Mouse (Mus musculus) liver, embryonic 16.5 days (tissue): ENCODE results near the gene Adamts2. TPM values are rescaled to one million over a fixed set of nuclear protein-coding genes. Genes with fewer than 3 reads are reported as not detected.

ENCODE experiments used
- ATAC-seq: fragments of 200-750 bp; cut with Nextera tagmentation; 2 replicates; pipeline ENCODE4 v1.8.0; 2017; ENCODE audit warnings: low read depth, mild to moderate bottlenecking, moderate number of reproducible peaks, moderate library complexity
- H3K27ac ChIP-seq: fragments of 300-500 bp; sonication (generic); 2 replicates; pipeline ENCODE4 v1.5.1; 2014; ENCODE audit warnings: mild to moderate bottlenecking, low read length
- H3K27me3 ChIP-seq: fragments of 300-500 bp; sonication (generic); 2 replicates; pipeline ENCODE4 v1.6.1; 2014; ENCODE audit warnings: low read depth, low read length, mixed read lengths; ENCODE audit not compliant: control insufficient read depth, insufficient read depth
- H3K36me3 ChIP-seq: fragments of 300-500 bp; sonication (generic); 2 replicates; pipeline ENCODE4 v1.6.1; 2014; ENCODE audit warnings: mild to moderate bottlenecking; ENCODE audit not compliant: control insufficient read depth, insufficient read depth
- H3K4me1 ChIP-seq: fragments of 300-500 bp; sonication (generic); 2 replicates; pipeline ENCODE4 v1.6.1; 2014; ENCODE audit warnings: low read depth, low read length, mixed read lengths; ENCODE audit not compliant: control insufficient read depth
- H3K4me2 ChIP-seq: fragments of 300-500 bp; sonication (generic); 2 replicates; pipeline ENCODE4 v1.6.1; 2014; ENCODE audit warnings: low read depth, low read length, mixed read lengths
- H3K4me3 ChIP-seq: fragments of 300-500 bp; sonication (generic); 2 replicates; pipeline ENCODE4 v1.5.1; 2014; ENCODE audit warnings: low read depth, mild to moderate bottlenecking, low read length
- H3K9ac ChIP-seq: fragments of 300-500 bp; sonication (generic); 2 replicates; pipeline ENCODE4 v1.6.1; 2014; ENCODE audit warnings: low read depth, low read length
- H3K9me3 ChIP-seq: fragments of 300-500 bp; sonication (generic); replicated peaks from 2 replicates; pipeline ENCODE4 v1.6.1; 2016; ENCODE audit warnings: low read length; ENCODE audit not compliant: control insufficient read depth
- WGBS: fragments of 180-500 bp; shearing (Covaris S2); extraction: QIAGEN DNeasy Blood & Tissue Kit; methylation state at CpG from one replicate; pipeline ENCODE4 v1.1.7; 2014; ENCODE audit not compliant: insufficient replicate concordance; 5-methylcytosine and 5-hydroxymethylcytosine counted together
- polyA plus RNA-seq: library from polyadenylated mRNA; unstranded; fragments of >200 nt; fragmentation: Nextera tagmentation; extraction: Ambion mirVana; gene quantifications from 2 replicates; pipeline ENCODE4 v1.2.1, GENCODE M21; 2015

Gene Adamts2
- polyA plus RNA-seq, 1 experiment from 2014 or later: 1.6 TPM

GRCm38 (mm10) chr11:50744971-50745370 lies 143.1 kb downstream of the Adamts2 start:
- Histone ChIP-seq H3K4me3 (no peak overlapping the region), H3K27me3 (no peaks in the 10 kb centered on the region), H3K9me3 (no peaks in the 10 kb centered on the region), H3K4me2 (no peak overlapping the region), H3K9ac (no peak overlapping the region), H3K4me1 (no peaks in the 10 kb centered on the region), H3K36me3 (no peaks in the 10 kb centered on the region), H3K27ac (no peak overlapping the region)
- WGBS: 50% methylated on average over 6 of the region's 6 CpGs
- ATAC-seq: no peak

DNA sequence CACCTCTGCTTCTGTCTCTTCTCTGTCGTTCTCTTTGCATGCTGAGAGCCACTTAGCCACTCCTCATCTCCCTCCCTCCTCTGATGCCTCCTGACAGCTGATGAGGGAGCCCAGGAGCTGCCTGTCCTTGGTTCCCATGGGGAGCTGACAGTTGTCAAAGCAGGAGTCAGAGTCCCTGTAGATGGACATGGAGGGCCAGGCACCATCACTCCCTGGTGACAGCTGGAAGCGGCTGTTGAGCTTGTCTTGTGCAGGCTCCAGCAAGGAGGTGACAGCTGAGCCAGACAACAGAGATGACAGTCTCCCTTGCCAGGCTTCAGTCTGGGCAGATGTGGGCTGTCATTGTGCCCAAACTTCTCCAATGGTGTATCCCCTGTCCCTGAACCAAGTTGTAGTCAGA lies 144.6 kb downstream of the Adamts2 start:
- Histone ChIP-seq H3K9ac (no peak overlapping the region), H3K27ac (no peak overlapping the region), H3K9me3 (no peaks in the 10 kb centered on the region), H3K4me2 (no peak overlapping the region), H3K4me1 (no peaks in the 10 kb centered on the region), H3K36me3 (no peaks in the 10 kb centered on the region), H3K4me3 (no peak overlapping the region), H3K27me3 (no peaks in the 10 kb centered on the region)
- WGBS: 32% methylated on average over 2 of the region's 2 CpGs
- no peak for ATAC-seq

GRCm38 (mm10) chr11:50750983-50751585 lies 149.2 kb downstream of the Adamts2 start:
- no peak overlapping the region for H3K4me3 ChIP-seq
- H3K4me2 ChIP-seq: no peak overlapping the region
- H3K36me3 ChIP-seq: no peaks in the 10 kb centered on the region
- ATAC-seq: no peak
- H3K9me3 ChIP-seq: no peaks in the 10 kb centered on the region
- H3K27ac ChIP-seq: no peak overlapping the region
- no peaks in the 10 kb centered on the region for H3K4me1 ChIP-seq
- WGBS: 28% methylated on average over 7 of the region's 7 CpGs
- no peak overlapping the region for H3K9ac ChIP-seq
- H3K27me3 ChIP-seq: no peaks in the 10 kb centered on the region

DNA sequence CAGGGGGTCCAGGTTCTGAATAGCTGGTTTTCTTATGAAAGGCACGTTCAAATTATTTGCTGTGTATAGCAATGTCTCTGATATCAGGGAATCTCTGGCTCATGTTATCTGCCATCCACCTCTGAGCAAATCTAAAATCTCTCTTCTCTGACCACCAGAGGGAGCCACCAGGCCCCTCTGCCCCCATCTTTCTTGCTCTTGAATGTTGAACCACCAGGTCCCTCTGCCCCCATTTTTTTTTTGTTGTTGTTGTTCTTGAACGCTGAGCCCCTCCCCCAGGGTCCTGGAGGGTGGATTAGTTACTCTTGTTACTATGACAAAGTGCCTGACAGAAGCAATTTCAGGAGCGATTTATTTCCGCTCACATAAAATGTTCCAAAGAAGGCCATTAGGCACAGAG lies 155.9 kb downstream of the Adamts2 start:
- H3K27me3 ChIP-seq: no peaks in the 10 kb centered on the region
- H3K4me3 ChIP-seq: no peak overlapping the region
- no peaks in the 10 kb centered on the region for H3K36me3 ChIP-seq
- H3K4me2 ChIP-seq: no peak overlapping the region
- no peaks in the 10 kb centered on the region for H3K9me3 ChIP-seq
- no peaks in the 10 kb centered on the region for H3K4me1 ChIP-seq
- 47% methylated on average over 4 of the region's 4 CpGs for WGBS
- no peak overlapping the region for H3K9ac ChIP-seq
- no peak for ATAC-seq
- H3K27ac ChIP-seq: no peak overlapping the region

GRCm38 (mm10) chr11:50766461-50766860 lies 164.6 kb downstream of the Adamts2 start:
- Histone ChIP-seq H3K27ac (no peak overlapping the region), H3K9me3 (no peaks in the 10 kb centered on the region), H3K27me3 (no peaks in the 10 kb centered on the region), H3K4me2 (no peak overlapping the region), H3K9ac (no peak overlapping the region), H3K4me3 (no peak overlapping the region), H3K36me3 (no peaks in the 10 kb centered on the region), H3K4me1 (no peaks in the 10 kb centered on the region)
- 69% methylated on average over 7 of the region's 7 CpGs for WGBS
- no peak for ATAC-seq

DNA sequence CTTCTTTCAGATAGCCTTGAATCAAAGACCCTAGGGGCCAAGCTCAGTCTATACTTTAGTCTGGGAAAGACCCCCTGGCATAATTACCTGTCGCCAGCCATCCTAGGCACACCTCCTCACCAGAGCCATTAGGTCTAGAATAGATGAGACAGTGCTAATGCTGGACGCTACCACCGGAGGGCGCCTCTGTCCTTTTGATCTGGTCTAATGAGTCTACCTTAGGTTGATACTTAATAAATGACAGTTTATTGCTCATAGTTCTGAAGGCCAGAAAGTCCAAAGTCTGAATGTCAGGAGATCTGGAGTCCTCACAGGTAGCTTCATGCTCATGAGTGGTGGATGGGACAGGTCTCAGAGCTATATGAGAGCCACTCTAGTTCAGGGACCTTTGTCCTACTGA lies 165.2 kb downstream of the Adamts2 start:
- H3K4me3 ChIP-seq: no peak overlapping the region
- H3K4me2 ChIP-seq: no peak overlapping the region
- H3K27ac ChIP-seq: no peak overlapping the region
- no peaks in the 10 kb centered on the region for H3K4me1 ChIP-seq
- H3K9me3 ChIP-seq: no peaks in the 10 kb centered on the region
- no peaks in the 10 kb centered on the region for H3K36me3 ChIP-seq
- H3K9ac ChIP-seq: no peak overlapping the region
- WGBS: 10% methylated on average over 4 of the region's 4 CpGs
- no peaks in the 10 kb centered on the region for H3K27me3 ChIP-seq
- no peak for ATAC-seq

- H3K4me2 ChIP-seq: peak overlapping the region; percentile 25; the same call in 1 of the 2 replicates
- no peak overlapping the region for H3K4me3 ChIP-seq
- no peaks in the 10 kb centered on the region for H3K4me1 ChIP-seq
- H3K36me3 ChIP-seq: no peaks in the 10 kb centered on the region
- no peak overlapping the region for H3K27ac ChIP-seq
- no peaks in the 10 kb centered on the region for H3K9me3 ChIP-seq
- H3K9ac ChIP-seq: no peak overlapping the region
- 11% methylated on average over 14 of the region's 14 CpGs for WGBS
- H3K27me3 ChIP-seq: no peaks in the 10 kb centered on the region
- ATAC-seq: no peak; the same call in 1 of the 2 replicates
Measured at GRCm38 (mm10) chr11:50768995-50769749, 167.3 kb downstream of the Adamts2 start.

- Histone ChIP-seq H3K36me3 (no peaks in the 10 kb centered on the region), H3K27ac (no peak overlapping the region), H3K9me3 (no peaks in the 10 kb centered on the region), H3K9ac (no peak overlapping the region), H3K27me3 (no peaks in the 10 kb centered on the region), H3K4me1 (no peaks in the 10 kb centered on the region), H3K4me3 (no peak overlapping the region), H3K4me2 (no peak overlapping the region)
- 71% methylated on average over 1 of the region's 1 CpGs for WGBS
- no peak for ATAC-seq
Measured at GRCm38 (mm10) chr11:50771006-50771405, 169.1 kb downstream of the Adamts2 start.

DNA sequence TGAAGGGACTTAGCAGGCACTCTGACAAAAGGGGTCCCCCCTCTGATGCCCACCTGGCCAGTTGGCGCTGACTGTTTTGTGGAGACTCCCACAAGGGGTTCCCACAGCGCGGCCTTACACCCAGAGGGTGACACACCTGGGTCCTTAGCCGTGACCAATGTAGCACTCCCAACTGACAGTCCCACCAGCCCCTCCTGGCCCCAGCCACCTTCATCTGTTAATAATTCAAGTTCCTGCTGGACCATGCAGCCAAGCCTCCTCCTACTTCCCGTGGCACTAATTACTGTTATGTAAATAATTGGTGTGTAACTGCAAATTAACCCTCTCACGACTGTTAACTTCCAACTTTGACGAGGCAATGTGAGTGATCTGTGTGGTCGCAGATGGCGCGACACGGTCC lies 195.8 kb downstream of the Adamts2 start:
- H3K4me1 ChIP-seq: no peaks in the 10 kb centered on the region
- H3K9ac ChIP-seq: no peak overlapping the region
- no peaks in the 10 kb centered on the region for H3K9me3 ChIP-seq
- no peak overlapping the region for H3K4me3 ChIP-seq
- no peaks in the 10 kb centered on the region for H3K27me3 ChIP-seq
- no peaks in the 10 kb centered on the region for H3K36me3 ChIP-seq
- no peak overlapping the region for H3K27ac ChIP-seq
- ATAC-seq: no peak
- H3K4me2 ChIP-seq: no peak overlapping the region
- 62% methylated on average over 11 of the region's 11 CpGs for WGBS
